Mouse (Mus musculus) adrenal gland, postnatal 36 days (tissue): Measurements from ENCODE around the gene Mxra7. TPM values are rescaled to one million over a fixed set of nuclear protein-coding genes. Genes with fewer than 3 reads are reported as not detected.
A peak's percentile ranks its signal among the peaks of the same experiment; 100 is the strongest.

ENCODE experiments used
- DNase-seq, 2 experiments: peaks; one replicate each; pipeline ENCODE4 v3.0.0; 2021; ENCODE audit warnings: mixed read lengths in 1 of 2
- total RNA-seq, 2 experiments: library from RNA; stranded (reverse); gene quantifications; 2 replicates each; pipeline ENCODE4 v1.2.3; 2021

Mxra7 gene
- total RNA-seq, 2 experiments from 2014 or later: 38.6 to 52.5 TPM

DNA sequence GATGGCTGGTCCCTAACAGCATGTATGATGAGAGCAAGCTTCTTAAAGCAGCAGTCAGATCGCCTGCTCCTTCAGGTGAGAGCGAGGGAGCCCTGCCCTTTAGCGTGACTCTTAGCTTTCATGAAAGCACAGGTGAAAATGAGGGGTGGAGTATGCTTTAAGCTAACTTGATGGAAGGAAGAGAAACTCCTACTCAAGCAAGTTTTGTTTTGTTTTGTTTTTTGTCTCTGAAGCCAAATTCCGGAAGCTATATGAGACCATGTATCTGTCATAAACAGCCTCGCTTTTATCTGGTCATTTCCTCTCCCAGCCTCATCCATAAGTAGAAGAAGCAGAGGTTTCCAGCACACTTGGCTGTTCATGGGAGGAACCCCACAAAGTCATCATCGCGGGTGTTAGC, 52.4 kb downstream of the Mxra7 start, which contains the start of gene St6galnac1:
Gene St6galnac1, minus strand, starts transcription at position 101 of the 400 bp plus-strand sequence.
- no peak for DNase-seq

DNA sequence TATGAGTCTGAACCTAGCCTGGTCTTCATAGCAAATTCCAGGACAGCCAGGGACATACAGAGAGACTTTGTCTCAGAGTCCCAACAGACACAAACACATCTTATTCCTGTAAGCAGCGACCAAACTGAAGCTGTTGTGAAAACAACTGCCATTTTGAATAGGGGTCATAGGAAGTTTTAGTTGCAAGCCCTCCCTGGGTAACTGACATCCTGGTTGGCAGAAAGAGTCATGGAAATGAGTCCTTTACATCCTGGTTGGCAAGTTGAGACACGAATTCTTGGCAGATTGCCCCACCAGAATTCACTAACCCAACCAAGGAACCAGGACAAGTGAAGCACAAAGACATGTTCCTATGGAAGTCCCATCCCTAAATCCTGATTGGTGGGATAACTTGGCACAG, 54.6 kb downstream of the Mxra7 start:
- DNase-seq: no peak

DNA sequence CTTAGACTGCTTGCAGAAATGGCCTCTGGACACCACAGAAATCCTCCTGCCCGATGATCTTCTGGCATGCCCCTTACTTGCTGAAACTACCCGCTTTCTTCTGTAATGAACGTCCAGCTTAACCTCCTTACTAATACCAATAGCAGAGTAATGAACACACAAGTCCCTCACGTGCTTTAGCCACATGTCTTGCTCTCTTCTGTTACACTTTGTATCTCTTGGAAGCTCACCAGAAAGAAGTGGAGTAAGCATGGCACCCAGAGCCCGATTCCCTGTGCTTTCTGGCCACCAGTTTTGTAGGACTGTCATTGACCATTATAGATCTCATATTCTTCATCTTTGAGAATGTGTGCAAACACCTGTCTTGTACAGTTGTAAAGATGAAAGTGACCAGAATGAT, 58.0 kb downstream of the Mxra7 start:
- no peak for DNase-seq

DNA sequence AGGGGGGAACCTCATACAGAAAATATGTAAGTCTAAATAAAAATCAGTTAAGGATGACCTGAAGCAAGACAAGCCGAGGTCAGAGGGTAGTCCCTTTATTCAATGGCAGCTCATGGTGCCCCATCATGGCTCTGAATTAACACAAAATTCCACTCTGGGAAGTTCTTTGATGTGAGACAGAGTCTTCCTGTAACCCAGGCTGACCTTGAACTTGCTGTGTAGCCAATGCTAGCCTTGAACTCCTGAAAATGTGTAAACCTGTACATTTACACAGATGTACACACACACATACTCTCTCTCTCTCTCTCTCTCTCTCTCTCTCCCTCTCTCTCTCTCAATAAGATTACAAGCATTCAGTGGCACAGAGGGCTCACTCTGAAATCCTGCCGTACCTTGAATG, 62.9 kb downstream of the Mxra7 start:
- no peak for DNase-seq

DNA sequence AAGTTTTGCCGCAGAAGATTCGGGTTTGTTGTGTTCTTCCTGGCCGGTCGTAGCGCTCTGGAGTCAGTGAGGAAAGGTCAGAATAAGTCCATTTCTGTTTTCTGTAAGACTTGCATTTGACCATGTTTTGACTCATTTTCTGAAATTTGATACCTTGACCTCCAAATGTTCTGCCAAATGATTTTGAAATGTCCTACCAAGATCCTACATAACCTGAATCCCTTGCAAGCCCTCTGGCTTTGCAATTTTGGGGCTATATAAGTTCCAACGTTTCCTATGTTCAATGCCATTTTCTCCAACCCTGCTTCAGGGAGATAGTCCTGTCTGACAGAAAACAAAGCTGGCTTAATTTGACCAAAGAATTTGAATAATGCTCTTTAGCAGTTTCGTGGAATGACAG, 63.5 kb downstream of the Mxra7 start:
- no peak for DNase-seq

DNA sequence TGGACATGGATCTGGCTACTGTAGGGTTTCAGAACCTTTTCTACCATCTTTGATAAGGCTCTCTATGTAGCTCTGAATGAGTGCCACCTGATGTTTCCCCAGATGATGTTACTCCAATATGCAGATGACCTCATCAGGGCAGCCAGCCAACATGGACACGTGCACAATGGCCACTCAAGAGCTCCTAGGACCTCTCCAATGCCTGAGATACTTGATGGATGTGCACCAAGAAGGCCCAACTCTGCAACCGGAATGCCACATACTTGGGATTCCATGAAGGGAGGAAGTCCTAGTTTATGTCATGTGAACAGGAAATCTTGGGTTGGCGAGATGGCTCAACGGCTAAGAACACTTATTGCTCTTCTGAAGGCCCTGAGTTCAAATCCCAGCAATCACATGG, 72.7 kb downstream of the Mxra7 start:
- peak; percentile 11 to 26 for DNase-seq

DNA sequence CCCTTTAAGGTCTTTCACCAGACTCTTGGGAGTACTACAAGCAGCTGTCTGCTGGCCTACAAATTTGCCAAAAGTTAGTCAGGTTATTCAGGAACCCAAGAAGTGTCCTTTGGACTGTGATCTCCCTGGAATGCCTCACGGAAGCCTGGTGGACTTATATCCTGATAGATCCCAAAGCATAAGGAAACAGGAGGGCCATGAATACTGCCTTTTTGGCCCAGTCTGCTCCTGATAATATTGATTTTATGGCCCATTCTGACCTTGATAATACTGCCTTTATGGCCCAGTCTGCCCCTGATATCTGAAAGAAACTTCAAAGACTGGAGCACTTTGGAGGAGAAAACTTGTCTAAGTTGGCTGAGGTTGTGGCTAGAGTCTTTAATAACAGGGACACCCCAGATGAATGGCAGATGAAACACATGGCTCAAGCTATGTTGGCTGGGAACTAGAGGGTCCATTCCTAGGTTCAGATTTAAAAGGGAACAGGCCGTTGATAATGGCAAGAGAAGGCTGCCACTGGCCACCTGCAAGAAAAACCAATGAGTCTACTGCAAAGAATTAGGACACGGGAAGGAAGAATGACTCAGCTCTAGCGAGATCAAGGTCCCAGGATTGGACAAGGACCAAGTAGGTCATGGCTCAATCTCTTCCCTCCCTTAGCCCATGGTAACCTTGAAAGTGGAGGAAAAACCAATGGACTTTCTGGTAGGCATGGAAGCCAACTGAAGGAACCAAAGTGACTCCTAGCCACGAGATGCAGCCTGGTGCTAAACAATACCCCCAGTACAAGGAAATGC, 74.0 kb downstream of the Mxra7 start:
- peak; percentile 75 to 76 for DNase-seq

Other genes starting within 250 kb of the Mxra7 start
- gene Ube2o, start 246.6 kb downstream of the Mxra7 start, total RNA-seq: 10 to 100 TPM; 26.6 to 29.3 TPM
- gene Aanat, start 241.6 kb downstream of the Mxra7 start, total RNA-seq: not detected
- 10 to 100 TPM; 12.5 to 17.5 TPM for gene Rhbdf2, start 201.0 kb downstream of the Mxra7 start, total RNA-seq
- gene Prcd, start 174.5 kb downstream of the Mxra7 start, total RNA-seq: 10 to 100 TPM in 1 of 2 experiments, 1 to 10 TPM in 1; 9.6 to 14.1 TPM
- 10 to 100 TPM; 25.0 to 36.5 TPM for gene Cygb, start 173.7 kb downstream of the Mxra7 start, total RNA-seq
- under 1 TPM in 1 of 2 experiments, not detected in 1; 0.33 TPM for gene St6galnac1, start 52.5 kb downstream of the Mxra7 start, total RNA-seq
- gene Mettl23, start 15.2 kb upstream of the Mxra7 start, total RNA-seq: 10 to 100 TPM; 31.2 to 36.2 TPM
- gene Jmjd6, start 15.4 kb upstream of the Mxra7 start, total RNA-seq: 10 to 100 TPM; 33.0 to 46.7 TPM
- gene Mfsd11, start 24.4 kb upstream of the Mxra7 start, total RNA-seq: 10 to 100 TPM; 33.7 to 35.2 TPM
- 100 to 1,000 TPM; 235 to 275 TPM for gene Srsf2, start 25.0 kb upstream of the Mxra7 start, total RNA-seq
- 1 to 10 TPM in 1 of 2 experiments, under 1 TPM in 1; 0.36 to 1.1 TPM for gene Mgat5b, start 90.8 kb upstream of the Mxra7 start, total RNA-seq